Mouse (Mus musculus): ENCODE results near the gene Map7d2. TPM values are rescaled to one million over a fixed set of nuclear protein-coding genes. Genes with fewer than 3 reads are reported as not detected.

Gene Map7d2
- polyA plus RNA-seq, 1 experiment from 2014 or later: 0.61 TPM

DNA sequence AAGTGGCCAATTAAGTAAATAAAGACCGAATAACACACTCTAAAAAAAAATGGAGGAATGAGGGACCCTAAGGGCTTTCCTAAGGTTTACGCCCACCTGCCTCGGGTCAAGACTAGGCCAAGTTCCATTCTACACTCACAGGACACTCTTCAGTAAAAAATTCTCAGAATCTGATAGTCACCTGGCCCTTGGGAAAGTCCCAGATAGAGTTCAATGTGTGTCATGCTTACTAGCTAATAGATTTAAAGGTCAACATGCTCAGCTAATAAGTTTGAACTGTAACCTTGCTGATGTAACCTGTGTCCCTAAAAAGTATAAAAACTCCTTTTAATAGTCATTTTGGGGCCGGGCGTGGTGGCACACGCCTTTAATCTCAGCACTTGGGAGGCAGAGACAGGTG, 101.2 kb downstream of the Map7d2 start:
- Histone ChIP-seq H3K4me2 (ENCODE audit: low read length) (no peak overlapping the region), H3K4me1 (ENCODE audit: control insufficient read depth in 2 of 2, insufficient read depth in 2 of 2, low read length in 2 of 2) (no peaks in the 10 kb centered on the region), H3K27me3 (ENCODE audit: control insufficient read depth, insufficient read depth, low read length) (no peaks in the 10 kb centered on the region), H3K9ac (ENCODE audit: low read length) (no peak overlapping the region), H3K27ac (replicated peaks in 1 of 2; ENCODE audit: control insufficient read depth in 1 of 2, insufficient read depth in 1 of 2, low read depth in 2 of 2, low read length in 2 of 2) (no peak overlapping the region), H3K36me3 (ENCODE audit: control insufficient read depth, insufficient read depth, low read length) (no peaks in the 10 kb centered on the region), H3K4me3 (ENCODE audit: control insufficient read depth in 1 of 2, insufficient read depth in 1 of 2, low read depth in 1 of 2, low read length in 2 of 2) (no peak overlapping the region), H3K9me3 (ENCODE audit: control insufficient read depth, low read length) (no peaks in the 10 kb centered on the region)
- WGBS: 80% methylated on average over 6 of the region's 6 CpGs
- no peak for ATAC-seq (ENCODE audit: insufficient number of reproducible peaks, insufficient read depth, low FRiP score, low read depth)

DNA sequence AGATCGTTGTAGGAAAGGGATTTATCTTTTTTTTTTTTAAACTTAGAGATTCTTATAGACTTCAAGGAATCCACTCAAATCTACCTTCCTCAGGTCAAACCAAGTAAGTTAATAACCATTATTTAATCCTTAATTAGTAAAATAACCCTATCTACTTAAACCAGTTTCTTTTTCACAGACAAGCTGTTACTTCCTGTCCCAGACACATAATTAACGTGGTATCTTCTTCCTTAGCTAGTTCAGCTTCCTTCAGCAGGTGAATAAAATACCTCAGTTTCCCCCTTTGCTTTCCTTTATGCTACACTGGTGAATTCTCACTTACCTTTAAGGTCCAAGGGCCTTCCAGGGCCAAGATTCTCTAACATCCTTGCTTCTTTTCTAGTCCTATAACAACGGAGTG, 107.4 kb downstream of the Map7d2 start:
- no peak overlapping the region for H3K4me2 ChIP-seq (ENCODE audit: low read length)
- no peak overlapping the region for H3K9ac ChIP-seq (ENCODE audit: low read length)
- ATAC-seq (ENCODE audit: insufficient number of reproducible peaks, insufficient read depth, low FRiP score, low read depth): no peak
- H3K4me3 ChIP-seq (ENCODE audit: control insufficient read depth in 1 of 2, insufficient read depth in 1 of 2, low read depth in 1 of 2, low read length in 2 of 2): no peak overlapping the region
- no peak overlapping the region for H3K27ac ChIP-seq (replicated peaks in 1 of 2; ENCODE audit: control insufficient read depth in 1 of 2, insufficient read depth in 1 of 2, low read depth in 2 of 2, low read length in 2 of 2)
- 55% methylated on average over 3 of the region's 3 CpGs for WGBS
- H3K4me1 ChIP-seq (ENCODE audit: control insufficient read depth in 2 of 2, insufficient read depth in 2 of 2, low read length in 2 of 2): no peaks in the 10 kb centered on the region
- H3K36me3 ChIP-seq (ENCODE audit: control insufficient read depth, insufficient read depth, low read length): no peaks in the 10 kb centered on the region
- no peaks in the 10 kb centered on the region for H3K27me3 ChIP-seq (ENCODE audit: control insufficient read depth, insufficient read depth, low read length)
- H3K9me3 ChIP-seq (ENCODE audit: control insufficient read depth, low read length): no peaks in the 10 kb centered on the region

DNA sequence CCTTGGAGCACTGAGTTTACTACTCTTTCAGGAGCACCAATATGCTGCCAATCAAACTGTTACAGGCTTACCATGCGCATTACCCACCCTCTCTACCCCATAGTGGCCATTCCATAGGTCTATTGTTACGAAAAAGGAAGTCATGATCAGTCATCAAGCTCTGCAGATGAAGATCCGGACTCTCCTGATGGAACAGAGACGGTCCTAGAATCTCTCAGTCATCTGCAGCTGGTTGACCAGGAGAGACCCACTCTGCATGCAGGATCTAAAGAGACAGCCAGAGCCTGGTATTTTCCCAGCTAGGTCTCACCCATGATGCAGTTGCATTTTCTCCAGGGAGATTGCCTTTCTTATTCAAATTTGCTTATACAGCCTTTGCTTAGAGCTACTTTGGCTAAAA, 108.3 kb downstream of the Map7d2 start:
- no peak for ATAC-seq (ENCODE audit: insufficient number of reproducible peaks, insufficient read depth, low FRiP score, low read depth)
- Histone ChIP-seq H3K9me3 (ENCODE audit: control insufficient read depth, low read length) (no peaks in the 10 kb centered on the region), H3K4me1 (ENCODE audit: control insufficient read depth in 2 of 2, insufficient read depth in 2 of 2, low read length in 2 of 2) (no peaks in the 10 kb centered on the region), H3K27me3 (ENCODE audit: control insufficient read depth, insufficient read depth, low read length) (no peaks in the 10 kb centered on the region), H3K27ac (replicated peaks in 1 of 2; ENCODE audit: control insufficient read depth in 1 of 2, insufficient read depth in 1 of 2, low read depth in 2 of 2, low read length in 2 of 2) (no peak overlapping the region), H3K4me2 (ENCODE audit: low read length) (no peak overlapping the region), H3K36me3 (ENCODE audit: control insufficient read depth, insufficient read depth, low read length) (no peaks in the 10 kb centered on the region), H3K4me3 (ENCODE audit: control insufficient read depth in 1 of 2, insufficient read depth in 1 of 2, low read depth in 1 of 2, low read length in 2 of 2) (no peak overlapping the region), H3K9ac (ENCODE audit: low read length) (no peak overlapping the region)
- 76% methylated on average over 4 of the region's 4 CpGs for WGBS

- H3K4me2 ChIP-seq (ENCODE audit: low read length): no peak within 1 kb of the TSS
- no peak within 1 kb of the TSS for H3K27ac ChIP-seq (replicated peaks in 1 of 2; ENCODE audit: control insufficient read depth in 1 of 2, insufficient read depth in 1 of 2, low read depth in 2 of 2, low read length in 2 of 2)
- WGBS: 75% methylated on average over 6 of the region's 6 CpGs
- no peak within 1 kb of the TSS for H3K9ac ChIP-seq (ENCODE audit: low read length)
- no peaks in the 10 kb centered on the region for H3K4me1 ChIP-seq (ENCODE audit: control insufficient read depth in 2 of 2, insufficient read depth in 2 of 2, low read length in 2 of 2)
- H3K36me3 ChIP-seq (ENCODE audit: control insufficient read depth, insufficient read depth, low read length): no peaks in the 10 kb centered on the region
- H3K27me3 ChIP-seq (ENCODE audit: control insufficient read depth, insufficient read depth, low read length): no peaks in the 10 kb centered on the region
- H3K4me3 ChIP-seq (ENCODE audit: control insufficient read depth in 1 of 2, insufficient read depth in 1 of 2, low read depth in 1 of 2, low read length in 2 of 2): no peak within 1 kb of the TSS
- no peak for ATAC-seq (ENCODE audit: insufficient number of reproducible peaks, insufficient read depth, low FRiP score, low read depth)
- H3K9me3 ChIP-seq (ENCODE audit: control insufficient read depth, low read length): no peaks in the 10 kb centered on the region
Measured at GRCm38 (mm10) chrX:159526388-159526787, 112.0 kb downstream of the Map7d2 start, which contains the start of gene Bclaf3. Bclaf3 (plus strand) TSS chrX:159526688.

- Histone ChIP-seq H3K36me3 (ENCODE audit: control insufficient read depth, insufficient read depth, low read length) (no peaks in the 10 kb centered on the region), H3K4me3 (ENCODE audit: control insufficient read depth in 1 of 2, insufficient read depth in 1 of 2, low read depth in 1 of 2, low read length in 2 of 2) (peak overlapping the region; percentile 63 to 74), H3K27me3 (ENCODE audit: control insufficient read depth, insufficient read depth, low read length) (no peaks in the 10 kb centered on the region), H3K9me3 (ENCODE audit: control insufficient read depth, low read length) (no peaks in the 10 kb centered on the region), H3K9ac (ENCODE audit: low read length) (peak overlapping the region; percentile 74), H3K4me1 (ENCODE audit: control insufficient read depth in 2 of 2, insufficient read depth in 2 of 2, low read length in 2 of 2) (no peaks in the 10 kb centered on the region), H3K27ac (replicated peaks in 1 of 2; ENCODE audit: control insufficient read depth in 1 of 2, insufficient read depth in 1 of 2, low read depth in 2 of 2, low read length in 2 of 2) (peak overlapping the region; percentile 71 to 76), H3K4me2 (ENCODE audit: low read length) (peak overlapping the region; percentile 64)
- WGBS: 16% methylated on average over 36 of the region's 38 CpGs
- peak; percentile 98 for ATAC-seq (ENCODE audit: insufficient number of reproducible peaks, insufficient read depth, low FRiP score, low read depth)
Measured at GRCm38 (mm10) chrX:159532427-159532810, 118.0 kb downstream of the Map7d2 start.

DNA sequence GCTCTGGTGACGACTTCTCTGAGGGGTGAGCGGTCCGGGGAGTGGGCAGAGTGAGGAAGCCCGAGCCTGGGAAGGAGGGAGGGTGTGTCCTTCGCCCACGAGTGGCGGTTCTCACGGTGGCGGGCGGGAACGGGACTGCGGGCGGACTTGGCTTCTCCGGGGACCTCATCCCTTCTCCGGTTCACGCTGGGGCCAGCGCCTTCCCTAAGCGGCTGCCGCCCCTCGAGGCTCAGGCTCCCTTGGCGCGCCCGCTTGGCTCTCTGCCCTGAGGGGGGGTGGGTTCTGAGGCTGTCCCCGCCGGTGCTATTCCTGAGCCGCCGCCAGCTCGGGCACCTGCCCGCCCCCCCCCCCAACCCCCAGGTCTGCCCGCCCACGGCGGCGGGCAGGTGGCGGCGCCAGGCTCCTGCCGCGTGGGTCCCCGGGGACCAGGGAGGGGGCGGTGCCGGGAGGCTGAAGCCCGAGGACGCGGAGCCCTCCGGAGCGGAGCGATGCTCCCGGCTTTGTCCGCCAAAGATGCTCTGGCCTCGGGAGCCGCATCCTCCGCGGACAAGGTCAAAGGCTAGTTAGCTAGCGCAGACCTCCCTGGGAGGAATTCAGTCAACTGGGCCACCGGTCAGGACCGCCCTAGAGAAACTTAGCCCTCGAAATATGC, 118.6 kb downstream of the Map7d2 start:
- 24% methylated on average over 40 of the region's 56 CpGs for WGBS
- Histone ChIP-seq H3K9ac (ENCODE audit: low read length) (peak overlapping the region; percentile 74), H3K9me3 (ENCODE audit: control insufficient read depth, low read length) (no peaks in the 10 kb centered on the region), H3K4me3 (ENCODE audit: control insufficient read depth in 1 of 2, insufficient read depth in 1 of 2, low read depth in 1 of 2, low read length in 2 of 2) (peak overlapping the region; percentile 63 to 74), H3K4me2 (ENCODE audit: low read length) (peak overlapping the region; percentile 64), H3K4me1 (ENCODE audit: control insufficient read depth in 2 of 2, insufficient read depth in 2 of 2, low read length in 2 of 2) (no peaks in the 10 kb centered on the region), H3K36me3 (ENCODE audit: control insufficient read depth, insufficient read depth, low read length) (no peaks in the 10 kb centered on the region), H3K27me3 (ENCODE audit: control insufficient read depth, insufficient read depth, low read length) (no peaks in the 10 kb centered on the region), H3K27ac (replicated peaks in 1 of 2; ENCODE audit: control insufficient read depth in 1 of 2, insufficient read depth in 1 of 2, low read depth in 2 of 2, low read length in 2 of 2) (peak overlapping the region; percentile 71 to 76)
- peak; percentile 20; the same call in 1 of the 2 replicates for ATAC-seq (ENCODE audit: insufficient number of reproducible peaks, insufficient read depth, low FRiP score, low read depth)

GRCm38 (mm10) chrX:159541936-159542335, 127.6 kb downstream of the Map7d2 start:
- Histone ChIP-seq H3K9ac (ENCODE audit: low read length) (no peak overlapping the region), H3K9me3 (ENCODE audit: control insufficient read depth, low read length) (no peaks in the 10 kb centered on the region), H3K27ac (replicated peaks in 1 of 2; ENCODE audit: control insufficient read depth in 1 of 2, insufficient read depth in 1 of 2, low read depth in 2 of 2, low read length in 2 of 2) (no peak overlapping the region), H3K36me3 (ENCODE audit: control insufficient read depth, insufficient read depth, low read length) (no peaks in the 10 kb centered on the region), H3K4me1 (ENCODE audit: control insufficient read depth in 2 of 2, insufficient read depth in 2 of 2, low read length in 2 of 2) (no peaks in the 10 kb centered on the region), H3K4me3 (ENCODE audit: control insufficient read depth in 1 of 2, insufficient read depth in 1 of 2, low read depth in 1 of 2, low read length in 2 of 2) (no peak overlapping the region), H3K27me3 (ENCODE audit: control insufficient read depth, insufficient read depth, low read length) (no peaks in the 10 kb centered on the region), H3K4me2 (ENCODE audit: low read length) (no peak overlapping the region)
- no peak for ATAC-seq (ENCODE audit: insufficient number of reproducible peaks, insufficient read depth, low FRiP score, low read depth)
- 78% methylated on average over 18 of the region's 18 CpGs for WGBS

GRCm38 (mm10) chrX:159547093-159547492, 132.7 kb downstream of the Map7d2 start:
- peaks cover 10% of the 10 kb centered on the region; the same call in 1 of the 2 replicates for H3K36me3 ChIP-seq (ENCODE audit: control insufficient read depth, insufficient read depth, low read length)
- no peak for ATAC-seq (ENCODE audit: insufficient number of reproducible peaks, insufficient read depth, low FRiP score, low read depth)
- 80% methylated on average over 5 of the region's 5 CpGs for WGBS
- no peak overlapping the region for H3K27ac ChIP-seq (replicated peaks in 1 of 2; ENCODE audit: control insufficient read depth in 1 of 2, insufficient read depth in 1 of 2, low read depth in 2 of 2, low read length in 2 of 2)
- H3K4me1 ChIP-seq (ENCODE audit: control insufficient read depth in 2 of 2, insufficient read depth in 2 of 2, low read length in 2 of 2): no peaks in the 10 kb centered on the region
- no peaks in the 10 kb centered on the region for H3K27me3 ChIP-seq (ENCODE audit: control insufficient read depth, insufficient read depth, low read length)
- no peak overlapping the region for H3K9ac ChIP-seq (ENCODE audit: low read length)
- H3K9me3 ChIP-seq (ENCODE audit: control insufficient read depth, low read length): no peaks in the 10 kb centered on the region
- H3K4me2 ChIP-seq (ENCODE audit: low read length): no peak overlapping the region
- no peak overlapping the region for H3K4me3 ChIP-seq (ENCODE audit: control insufficient read depth in 1 of 2, insufficient read depth in 1 of 2, low read depth in 1 of 2, low read length in 2 of 2)
